Mouse (Mus musculus) spleen, postnatal 36 days (tissue): ENCODE results near the gene Taar5.

Experiments used
- DNase-seq, 2 experiments: peaks; one replicate each; pipeline ENCODE4 v3.0.0; 2022; ENCODE audit warnings: low spot score in 2 of 2, mixed read lengths in 1 of 2

Taar5 gene

DNA sequence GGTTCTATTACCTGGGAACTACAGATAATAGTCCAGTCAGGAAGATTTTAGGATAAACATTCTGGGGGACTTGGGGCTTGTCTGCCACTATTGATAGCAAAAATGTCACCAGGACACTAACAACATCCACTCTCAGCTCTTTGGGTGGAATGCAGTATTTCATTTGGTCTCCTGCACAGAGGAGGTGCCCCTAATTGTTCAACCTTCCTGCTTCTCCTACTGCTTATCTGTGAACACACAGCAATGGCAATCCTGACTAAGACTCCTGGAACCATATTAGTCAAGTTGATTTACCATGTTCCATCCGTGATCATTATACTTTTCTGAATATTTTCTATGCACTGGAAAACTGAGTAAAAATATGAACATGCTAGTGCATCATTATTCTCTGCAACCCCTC, 37.6 kb downstream of the Taar5 start:
- DNase-seq, result no peak
